Mouse (Mus musculus): ENCODE data around the gene Csrnp2.

The Csrnp2 gene

DNA sequence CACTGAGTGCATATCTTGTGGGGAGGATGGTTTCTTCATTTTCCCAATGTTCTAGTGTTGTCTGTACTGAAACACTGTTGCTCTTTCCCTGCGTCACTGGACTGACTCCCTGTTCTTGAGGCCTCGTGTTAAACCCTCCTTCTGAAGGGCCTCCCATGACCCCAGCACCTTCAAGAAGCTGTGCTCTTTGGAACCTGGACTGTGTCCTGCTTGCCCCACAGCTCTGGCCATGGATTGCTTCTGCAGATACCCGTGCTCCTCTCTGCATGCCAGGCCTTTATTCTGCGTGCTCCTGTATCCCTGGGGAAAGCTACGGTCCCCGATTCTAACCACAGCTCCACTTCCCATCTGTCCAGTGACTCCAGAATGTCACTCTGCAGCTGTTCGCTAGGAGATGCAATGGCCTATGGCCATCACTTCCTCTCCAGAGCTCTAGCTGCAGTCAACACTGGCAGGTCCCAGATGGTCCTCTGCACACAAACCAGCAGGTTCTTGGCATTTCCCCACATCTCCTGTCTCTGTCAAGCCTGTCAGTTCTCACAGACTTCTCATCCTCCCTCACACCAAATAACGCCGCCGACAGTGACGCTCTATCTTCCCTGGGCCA lies 65.2 kb downstream of the Csrnp2 start:
- peak; percentile 85 to 89 for DNase-seq

Measured in cerebellum, postnatal 14 days (tissue).